Mouse (Mus musculus) embryonic fibroblast, embryonic 13.5 days (primary cell): ENCODE data around the gene C1qb.

Source experiments
- CTCF ChIP-seq: IDR thresholded peaks from 2 replicates; pipeline ENCODE4 v1.5.1; 2011; ENCODE audit warnings: mild to moderate bottlenecking, control low read depth, low read length, moderate library complexity, borderline replicate concordance; ENCODE audit not compliant: insufficient read depth
- POLR2A ChIP-seq: IDR thresholded peaks from 2 replicates; pipeline ENCODE4 v1.6.1; 2011; ENCODE audit warnings: low read depth, mild to moderate bottlenecking, control low read depth, low read length, moderate library complexity

GRCm38 (mm10) chr4:136896461-136896860 lies 10.5 kb upstream of the C1qb start:
- no peak for TF ChIP-seq POLR2A
- TF ChIP-seq CTCF: no peak
